Mouse (Mus musculus): ENCODE data around the gene Gm3029. TPM values are rescaled to one million over a fixed set of nuclear protein-coding genes. Genes with fewer than 3 reads are reported as not detected.
"Not testable (repeated sequence)": the region's sequence is repeated elsewhere in the genome, so short reads cannot be mapped to it uniquely, and the experiment has no call there.

Gm3029 gene
- not detected in 2 replicates for polyA plus RNA-seq (2014; fragmentation: Nextera tagmentation; extraction: Ambion mirVana)

GRCm38 (mm10) chr14:3931456-3931855 is at the start of gene Gm3029:
Gene Gm3029 (plus strand): TSS chr14:3931756.
- H3K27ac ChIP-seq (ENCODE audit: low read depth, low read length); H3K4me1 ChIP-seq (ENCODE audit: control insufficient read depth, insufficient read depth, low read length); H3K4me3 ChIP-seq (ENCODE audit: low read length); H3K27me3 ChIP-seq (ENCODE audit: control insufficient read depth, insufficient read depth, low read length); H3K36me3 ChIP-seq (ENCODE audit: control insufficient read depth, insufficient read depth, low read length); H3K4me2 ChIP-seq (replicated peaks; ENCODE audit: low read depth, low read length); H3K9me3 ChIP-seq (ENCODE audit: control insufficient read depth, low read length); ATAC-seq (ENCODE audit: low FRiP score, low TSS enrichment); H3K9ac ChIP-seq (ENCODE audit: low read depth, low read length): not testable (repeated sequence)
- WGBS, result no CpG with 5 or more reads among the region's 2 CpGs

- not testable (repeated sequence) for H3K9me3 ChIP-seq (ENCODE audit: control insufficient read depth, low read length); H3K27ac ChIP-seq (ENCODE audit: low read depth, low read length); H3K9ac ChIP-seq (ENCODE audit: low read depth, low read length); H3K36me3 ChIP-seq (ENCODE audit: control insufficient read depth, insufficient read depth, low read length); H3K27me3 ChIP-seq (ENCODE audit: control insufficient read depth, insufficient read depth, low read length); H3K4me2 ChIP-seq (replicated peaks; ENCODE audit: low read depth, low read length); H3K4me3 ChIP-seq (ENCODE audit: low read length); H3K4me1 ChIP-seq (ENCODE audit: control insufficient read depth, insufficient read depth, low read length); ATAC-seq (ENCODE audit: low FRiP score, low TSS enrichment)
- WGBS, result no CpG with 5 or more reads among the region's 1 CpGs
These were observed 47.7 kb upstream of the Gm3029 start, which contains the start of gene Gm2916 for GRCm38 (mm10) chr14:3883872-3884271. Gene Gm2916 (plus strand): TSS chr14:3884172.

- WGBS, result no CpG with 5 or more reads among the region's 2 CpGs
These were observed 31.7 kb downstream of the Gm3029 start, which contains the start of gene Gm3095 for GRCm38 (mm10) chr14:3963247-3963646. Gene Gm3095 (plus strand): TSS chr14:3963547.

More at GRCm38 (mm10) chr14:3963247-3963646, 31.7 kb downstream of the Gm3029 start, which contains the start of gene Gm3095:
- H3K4me2 ChIP-seq (replicated peaks; ENCODE audit: low read depth, low read length); ATAC-seq (ENCODE audit: low FRiP score, low TSS enrichment); H3K27me3 ChIP-seq (ENCODE audit: control insufficient read depth, insufficient read depth, low read length); H3K36me3 ChIP-seq (ENCODE audit: control insufficient read depth, insufficient read depth, low read length); H3K9ac ChIP-seq (ENCODE audit: low read depth, low read length); H3K27ac ChIP-seq (ENCODE audit: low read depth, low read length); H3K9me3 ChIP-seq (ENCODE audit: control insufficient read depth, low read length); H3K4me3 ChIP-seq (ENCODE audit: low read length); H3K4me1 ChIP-seq (ENCODE audit: control insufficient read depth, insufficient read depth, low read length): not testable (repeated sequence)

Other genes with a start within 250 kb of the Gm3029 start
- not detected in 2 replicates for gene Gm3043, start 243.0 kb upstream of the Gm3029 start, polyA plus RNA-seq (2014; fragmentation: Nextera tagmentation; extraction: Ambion mirVana)
- gene Gm3002, start 121.7 kb upstream of the Gm3029 start, polyA plus RNA-seq (2014; fragmentation: Nextera tagmentation; extraction: Ambion mirVana), result 0.11 TPM in 1 of 2 replicates, not detected in the other
- not detected in 2 replicates for gene Gm3033, start 85.5 kb upstream of the Gm3029 start, polyA plus RNA-seq (2014; fragmentation: Nextera tagmentation; extraction: Ambion mirVana)
- 0.53 TPM in 1 of 2 replicates, not detected in the other for gene Gm2916, start 47.6 kb upstream of the Gm3029 start, polyA plus RNA-seq (2014; fragmentation: Nextera tagmentation; extraction: Ambion mirVana)
- gene Gm3095, start 31.8 kb downstream of the Gm3029 start, polyA plus RNA-seq (2014; fragmentation: Nextera tagmentation; extraction: Ambion mirVana), result 0.14 TPM in 1 of 2 replicates, not detected in the other
- gene Gm3099, start 66.6 kb downstream of the Gm3029 start, polyA plus RNA-seq (2014; fragmentation: Nextera tagmentation; extraction: Ambion mirVana), result not detected in 2 replicates
- 0.30 TPM in 1 of 2 replicates, not detected in the other for gene Gm5796, start 92.2 kb downstream of the Gm3029 start, polyA plus RNA-seq (2014; fragmentation: Nextera tagmentation; extraction: Ambion mirVana)
- not detected in 2 replicates for gene Gm3115, start 152.4 kb downstream of the Gm3029 start, polyA plus RNA-seq (2014; fragmentation: Nextera tagmentation; extraction: Ambion mirVana)
- 1.0 TPM in 1 of 2 replicates, not detected in the other for gene Gm8108, start 178.8 kb downstream of the Gm3029 start, polyA plus RNA-seq (2014; fragmentation: Nextera tagmentation; extraction: Ambion mirVana)
- gene Gm3127, start 233.3 kb downstream of the Gm3029 start, polyA plus RNA-seq (2014; fragmentation: Nextera tagmentation; extraction: Ambion mirVana), result not detected in 2 replicates